Mouse (Mus musculus): ENCODE data around the gene Itga1. TPM values are rescaled to one million over a fixed set of nuclear protein-coding genes. Genes with fewer than 3 reads are reported as not detected.

The Itga1 gene
- polyA plus RNA-seq, 1 experiment = 11.2 TPM

DNA sequence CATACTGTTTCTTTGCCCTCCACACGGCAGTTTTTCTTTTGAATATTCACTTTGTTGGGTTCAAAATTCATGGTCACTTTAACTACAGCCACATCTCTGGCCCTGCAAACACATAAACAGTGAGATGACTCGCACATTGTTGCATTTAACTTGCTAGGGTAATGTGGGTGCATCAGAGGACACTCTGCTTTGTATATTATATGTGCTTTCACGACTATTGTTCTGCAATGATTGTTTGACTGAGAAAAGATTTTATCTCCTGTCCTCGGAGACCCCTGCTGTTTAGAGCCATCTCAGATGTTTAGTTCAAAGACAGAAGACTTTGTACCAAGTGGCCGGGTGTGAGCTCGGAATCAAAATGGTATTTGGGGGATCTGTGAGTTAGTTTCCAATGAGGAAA, 114.1 kb downstream of the Itga1 start:
- DNase-seq (ENCODE audit: low read depth) = no peak

DNA sequence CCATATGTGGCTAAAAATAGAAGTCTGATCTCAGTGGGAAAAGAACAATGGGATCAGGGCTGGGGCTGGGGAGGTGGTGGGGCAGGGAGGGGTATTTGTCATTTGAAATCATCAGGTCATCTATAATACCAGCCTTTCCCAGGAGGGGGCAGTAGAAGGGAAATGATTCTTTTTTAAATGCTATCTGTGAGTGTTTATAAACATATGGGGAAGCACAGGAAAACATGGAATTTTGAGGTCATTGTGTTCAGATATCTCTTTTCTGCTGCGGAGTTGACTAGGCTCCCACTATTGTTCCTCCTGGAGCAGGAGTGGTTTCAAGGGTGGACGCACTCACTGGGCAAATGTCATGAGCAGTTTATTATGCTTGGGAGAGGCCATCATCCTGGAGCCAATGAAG, 114.6 kb downstream of the Itga1 start:
- DNase-seq (ENCODE audit: low read depth) = no peak

DNA sequence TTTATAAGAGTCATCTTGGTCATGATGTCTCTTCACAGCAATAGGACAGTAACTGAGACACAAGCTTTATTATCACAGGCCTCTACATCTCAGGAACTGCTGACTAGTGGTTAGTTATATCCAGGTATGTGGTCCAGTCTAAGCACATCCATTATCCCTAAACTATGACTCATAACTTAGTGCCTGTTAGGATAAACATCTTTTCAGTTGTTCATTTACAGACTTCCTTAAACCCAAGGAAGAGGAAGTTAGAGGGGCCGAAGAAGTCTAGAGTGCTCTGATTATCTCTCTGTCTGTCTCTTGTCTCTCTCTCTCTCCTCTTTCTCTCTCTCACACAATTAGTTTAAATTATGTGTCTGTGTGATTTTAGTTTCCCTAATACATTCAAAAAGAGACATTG, 117.1 kb downstream of the Itga1 start:
- DNase-seq (ENCODE audit: low read depth) = no peak

DNA sequence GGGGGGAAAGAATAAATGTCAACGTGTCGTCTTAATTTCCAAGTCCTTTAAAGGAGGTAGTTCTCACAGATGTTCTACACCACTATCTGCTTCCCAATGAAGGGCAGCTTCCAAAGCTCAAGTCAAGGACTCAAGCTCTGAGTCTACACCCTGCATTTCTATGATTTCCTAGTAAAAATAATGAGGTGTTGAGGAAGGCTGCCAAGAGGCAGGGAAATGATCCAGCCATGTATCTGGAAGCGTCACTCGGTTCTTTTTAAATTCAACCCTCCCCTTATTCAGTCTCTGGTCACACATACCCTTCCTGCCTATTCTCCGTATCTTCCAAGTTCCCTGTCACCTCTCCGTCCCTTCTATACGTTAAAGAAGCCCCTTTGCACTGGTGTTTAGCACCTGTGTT, 118.6 kb downstream of the Itga1 start:
- DNase-seq (ENCODE audit: low read depth) = no peak

DNA sequence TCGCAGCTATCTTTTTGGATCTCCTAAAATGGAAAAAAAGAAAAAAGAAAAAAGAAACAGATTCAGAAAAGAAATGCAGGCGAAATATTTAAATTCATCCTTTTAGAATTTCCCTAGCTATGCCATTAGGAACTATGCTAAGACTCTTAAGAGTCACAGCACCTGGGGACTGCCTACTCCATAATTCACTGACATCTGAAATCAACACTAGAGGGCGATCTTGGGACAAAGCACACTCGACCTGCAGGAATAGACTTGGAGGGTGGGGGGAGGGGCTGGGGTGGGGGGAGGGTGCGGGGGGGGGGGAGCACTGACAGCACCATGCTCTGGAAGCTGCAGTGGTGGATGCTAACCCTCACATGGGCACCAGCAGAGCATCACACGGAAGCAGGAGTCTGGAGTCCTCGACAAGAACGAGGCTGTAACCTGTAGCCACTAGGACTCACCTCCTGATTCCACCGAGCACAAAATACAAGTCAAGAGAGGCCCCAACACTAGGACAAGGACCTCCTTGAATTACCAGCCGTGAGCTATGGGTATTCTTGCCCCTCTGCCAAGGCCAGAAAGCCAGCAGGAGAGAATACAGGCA, 120.8 kb downstream of the Itga1 start:
- no peak for DNase-seq (ENCODE audit: low read depth)

DNA sequence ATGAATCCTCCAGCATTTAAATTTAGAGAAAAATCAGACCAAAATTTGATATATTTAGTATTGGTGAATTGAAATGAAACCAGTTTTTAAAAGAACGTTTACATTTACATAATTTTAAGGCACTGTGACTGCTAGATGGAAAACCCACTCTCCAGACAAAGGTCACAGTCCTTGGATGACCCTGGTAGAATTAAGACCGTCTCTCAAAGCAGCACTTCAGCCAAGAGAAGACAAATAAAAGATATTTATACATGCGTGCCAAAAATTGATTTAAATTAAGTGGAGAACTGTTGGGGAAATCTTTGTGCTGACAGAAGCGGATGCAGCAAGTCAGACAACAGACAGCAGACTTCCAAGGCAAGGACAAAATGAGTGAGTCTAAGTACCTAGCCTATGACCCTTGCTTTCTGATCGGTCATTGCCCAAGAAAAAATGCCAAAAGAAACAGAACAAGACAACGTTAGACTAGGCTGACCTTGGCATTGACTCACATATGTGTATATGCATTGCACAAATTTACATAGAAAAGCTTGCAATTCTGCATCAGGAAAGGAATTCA, 127.2 kb downstream of the Itga1 start:
- no peak for DNase-seq (ENCODE audit: low read depth)

DNA sequence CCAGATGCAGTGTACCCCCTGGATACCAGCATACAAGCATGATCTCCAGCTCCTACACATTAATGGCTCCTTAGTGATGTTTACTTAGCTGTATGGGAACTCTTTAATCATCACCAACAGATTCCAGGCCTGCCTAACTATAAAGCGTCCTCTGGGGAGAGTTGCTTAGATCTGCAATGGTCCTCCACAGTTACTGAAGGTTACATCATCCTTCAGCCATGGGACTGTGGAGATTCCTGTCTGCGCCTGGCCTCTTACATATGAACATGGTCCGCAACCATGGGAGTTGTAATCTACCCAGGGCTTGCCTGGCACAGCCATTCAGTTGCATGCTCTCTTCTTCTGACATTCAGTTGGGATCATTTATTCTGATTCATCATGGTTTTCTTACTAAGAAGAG, 129.9 kb downstream of the Itga1 start:
- no peak for DNase-seq (ENCODE audit: low read depth)

DNA sequence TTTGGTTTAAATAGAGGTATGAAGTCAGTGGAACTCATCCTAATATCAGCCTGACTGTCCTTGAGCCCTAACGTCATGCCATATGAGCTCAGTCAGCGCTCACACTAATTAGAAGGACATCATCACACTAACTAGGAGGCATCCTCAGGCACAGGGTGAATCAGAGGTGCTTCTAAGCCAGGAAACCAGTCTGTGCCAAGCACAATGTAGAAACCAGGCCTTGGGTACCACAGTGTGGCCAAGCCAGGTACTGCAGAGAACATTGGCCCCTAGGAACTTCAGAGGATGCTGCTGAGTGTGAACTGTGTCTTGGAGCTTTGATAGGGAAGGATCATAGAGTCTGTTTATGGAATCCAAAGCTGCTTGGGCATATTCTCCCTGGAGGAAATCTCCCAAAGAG, 137.5 kb downstream of the Itga1 start:
- DNase-seq (ENCODE audit: low read depth) = peak; percentile 46

DNA sequence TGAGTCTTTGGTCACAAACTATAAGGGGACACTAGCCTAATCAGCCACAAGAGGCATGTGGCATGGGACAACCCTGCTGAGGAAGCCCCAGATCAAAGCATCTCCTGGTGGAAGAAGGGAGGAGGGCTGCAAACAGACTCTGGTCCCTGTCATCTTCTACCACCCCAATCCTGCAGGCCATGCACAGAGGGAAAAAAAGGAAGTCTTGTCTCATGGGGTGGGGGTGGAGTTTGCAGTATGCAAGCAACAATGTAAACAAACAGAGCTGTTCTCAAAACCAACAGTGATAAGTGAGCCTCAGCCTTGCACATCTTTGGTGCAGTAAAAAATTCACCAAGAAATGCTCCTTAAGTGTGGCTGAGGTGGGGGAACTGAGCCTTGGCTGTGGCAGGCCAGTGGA, 147.2 kb downstream of the Itga1 start:
- DNase-seq (ENCODE audit: low read depth) = no peak

DNA sequence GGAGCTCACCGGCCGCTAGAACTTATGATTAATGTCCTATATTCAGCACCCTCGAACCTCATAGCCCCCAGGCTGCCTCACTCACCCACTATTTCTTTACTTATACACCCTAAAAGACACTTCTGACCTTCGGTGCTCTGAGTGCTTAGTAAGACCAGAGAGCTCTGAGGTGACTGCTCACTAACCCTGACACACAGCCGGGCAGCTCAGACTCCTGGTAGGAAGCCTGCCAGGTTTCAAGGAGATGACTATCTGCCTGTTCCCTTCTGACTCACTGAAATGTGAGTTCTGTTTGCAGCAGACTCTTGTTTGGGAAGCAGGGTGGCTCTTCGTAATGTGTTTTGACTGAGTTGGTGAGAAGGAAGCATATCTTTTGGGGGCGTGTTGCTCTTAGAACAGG, 168.2 kb downstream of the Itga1 start:
- DNase-seq (ENCODE audit: low read depth) = no peak

DNA sequence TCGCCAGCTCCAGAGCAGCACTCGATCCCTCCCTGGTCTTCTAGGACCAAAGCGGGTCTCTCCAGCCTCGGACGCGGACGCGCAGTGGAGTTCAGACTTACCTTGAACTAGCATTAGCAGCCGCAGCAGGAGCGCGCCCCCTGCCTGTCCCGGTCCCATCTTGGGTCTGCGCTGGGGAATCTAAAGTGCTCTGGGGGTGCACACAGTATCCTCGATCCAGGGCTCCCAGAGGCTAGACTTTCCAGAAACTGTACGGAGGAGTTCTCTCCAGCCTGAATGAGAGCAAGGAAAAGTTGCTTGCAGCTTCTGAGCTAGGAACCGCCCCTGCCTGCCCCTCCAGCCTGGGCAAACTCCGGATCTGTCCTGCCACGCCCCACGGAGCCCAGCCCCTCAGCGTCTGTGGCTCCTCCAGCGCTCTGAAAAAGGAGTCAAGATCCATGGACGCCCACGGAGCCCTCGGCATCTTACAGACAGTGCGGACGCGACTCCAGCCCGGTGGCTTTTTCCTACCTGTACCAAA, 169.9 kb downstream of the Itga1 start, which contains the start of gene Itga2:
TSS of gene Itga2 (minus strand) at position 326 of the 520 bp plus-strand sequence.
- no peak for DNase-seq (ENCODE audit: low read depth)

DNA sequence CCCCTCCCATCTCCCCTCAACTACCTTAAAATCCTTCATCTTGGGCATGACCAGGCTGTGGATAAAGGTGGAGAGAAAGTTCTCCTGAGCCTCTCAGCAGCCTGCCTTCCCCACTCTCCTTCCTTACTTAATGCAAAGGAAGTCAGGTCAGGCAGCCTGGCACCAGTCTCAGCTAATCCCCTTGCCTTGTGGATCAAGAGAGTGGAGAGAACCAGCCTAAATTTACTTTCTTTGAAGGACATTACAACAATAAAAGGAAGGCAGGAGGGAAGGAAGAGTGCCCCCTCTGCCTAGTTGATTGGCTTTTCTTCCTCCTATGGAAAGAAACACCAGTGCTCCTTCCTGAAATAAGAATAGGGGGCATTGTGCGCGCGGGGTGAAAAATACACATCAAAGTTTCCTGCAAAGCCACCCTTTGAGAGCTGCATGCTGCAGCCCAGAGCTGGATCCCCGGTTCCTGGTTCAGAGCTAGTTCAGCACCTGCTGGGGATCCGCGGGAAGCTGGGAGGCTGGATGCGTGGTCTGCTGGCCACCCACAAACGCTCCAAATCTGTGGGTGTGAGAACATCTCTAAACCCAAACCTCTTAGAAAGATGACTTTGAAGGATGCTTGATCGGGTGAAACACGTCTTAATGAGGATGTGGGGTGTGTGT, 170.6 kb downstream of the Itga1 start:
- no peak for DNase-seq (ENCODE audit: low read depth)

DNA sequence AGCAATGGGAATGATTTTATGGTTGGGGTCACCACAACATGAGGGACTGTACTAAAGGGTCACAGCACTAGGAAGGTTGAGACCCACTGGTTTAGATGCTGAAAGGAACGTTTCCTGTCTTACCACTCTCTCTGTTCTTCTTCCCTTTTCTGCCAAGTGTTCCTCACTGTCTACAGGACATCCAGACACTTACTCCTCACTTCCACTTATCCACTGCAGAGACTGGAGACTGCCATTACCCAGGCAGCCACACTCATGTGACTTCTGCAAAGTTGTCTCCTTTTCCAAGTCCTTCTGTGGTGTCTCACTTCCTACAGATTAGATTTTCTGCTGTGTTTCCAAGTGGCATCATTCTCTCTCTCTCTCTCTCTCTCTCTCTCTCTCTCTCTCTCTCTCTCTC, 177.0 kb downstream of the Itga1 start:
- DNase-seq (ENCODE audit: low read depth) = no peak

DNA sequence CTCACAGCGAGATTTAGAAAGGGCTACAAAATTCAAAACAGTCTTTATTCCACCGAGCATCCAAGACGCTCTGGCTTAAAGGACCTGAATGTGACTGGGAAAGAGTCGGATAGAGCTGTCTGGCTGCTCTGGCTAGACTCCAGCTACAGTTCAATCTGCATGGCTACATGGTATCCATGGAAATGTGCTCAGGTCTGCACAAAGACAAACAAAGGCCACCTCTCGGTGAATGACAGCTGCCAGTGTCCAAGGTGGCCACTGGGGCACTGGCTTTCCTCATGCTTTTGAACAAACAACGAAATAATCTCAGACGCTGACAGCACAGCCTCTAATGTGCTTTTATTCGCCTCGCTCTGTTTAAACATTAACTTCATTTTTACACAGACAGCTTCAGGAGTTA, 178.4 kb downstream of the Itga1 start:
- DNase-seq (ENCODE audit: low read depth) = no peak

DNA sequence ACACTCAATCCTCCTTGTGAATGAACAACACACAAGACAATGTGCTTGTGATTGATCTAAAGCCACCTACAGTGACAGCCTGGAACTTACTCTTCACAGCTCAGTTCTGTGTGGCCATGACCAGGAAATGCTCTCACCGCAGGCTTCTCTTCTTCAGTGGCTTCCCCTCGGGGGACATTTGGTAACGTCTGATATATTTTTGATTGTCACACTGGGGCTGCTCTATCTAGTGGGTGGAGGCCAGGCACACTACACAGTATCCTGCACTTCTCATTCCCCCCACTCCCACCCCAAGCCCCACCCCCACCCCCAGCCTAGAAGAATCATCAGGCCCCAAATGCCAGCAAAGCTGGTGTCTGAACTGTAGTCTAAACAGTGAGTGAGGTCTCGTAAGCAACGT, 186.0 kb downstream of the Itga1 start:
- no peak for DNase-seq (ENCODE audit: low read depth)

DNA sequence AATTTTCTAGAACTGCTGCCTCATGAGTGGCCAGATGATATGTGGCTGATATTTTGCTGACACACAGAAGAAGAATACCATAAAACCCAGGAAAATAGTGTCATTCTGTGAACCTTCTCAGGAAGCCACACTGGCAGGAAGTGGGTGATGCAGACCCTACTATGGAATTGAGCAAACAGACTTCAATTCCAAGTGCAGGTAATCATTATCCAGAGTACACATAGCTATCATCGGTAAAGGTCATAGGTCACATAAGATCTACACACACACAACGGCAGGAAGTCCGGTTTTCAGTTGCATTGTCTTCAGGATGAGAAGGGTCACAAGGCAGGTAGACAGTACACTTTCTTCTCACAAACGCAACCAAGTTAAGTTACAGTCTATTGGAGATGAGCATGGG, 186.8 kb downstream of the Itga1 start:
- no peak for DNase-seq (ENCODE audit: low read depth)

DNA sequence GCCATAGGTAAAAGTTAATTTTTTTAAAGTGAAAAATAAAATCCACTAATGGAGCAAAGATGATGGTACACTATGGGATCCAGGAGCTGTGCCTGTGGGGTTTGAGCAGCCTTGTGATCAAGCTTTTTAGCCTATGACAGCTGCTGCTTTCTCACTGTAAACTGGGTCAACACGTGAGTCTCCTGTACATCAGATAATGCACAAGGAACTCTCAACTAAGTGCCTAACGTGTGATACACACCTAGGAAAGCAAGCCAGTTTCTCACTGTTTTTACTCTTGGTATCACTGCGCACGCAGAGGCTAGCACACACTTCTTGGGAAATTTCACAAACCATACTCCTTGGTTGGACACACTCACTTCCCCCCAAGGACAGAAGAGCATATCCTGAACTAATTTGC, 187.2 kb downstream of the Itga1 start:
- DNase-seq (ENCODE audit: low read depth) = no peak

DNA sequence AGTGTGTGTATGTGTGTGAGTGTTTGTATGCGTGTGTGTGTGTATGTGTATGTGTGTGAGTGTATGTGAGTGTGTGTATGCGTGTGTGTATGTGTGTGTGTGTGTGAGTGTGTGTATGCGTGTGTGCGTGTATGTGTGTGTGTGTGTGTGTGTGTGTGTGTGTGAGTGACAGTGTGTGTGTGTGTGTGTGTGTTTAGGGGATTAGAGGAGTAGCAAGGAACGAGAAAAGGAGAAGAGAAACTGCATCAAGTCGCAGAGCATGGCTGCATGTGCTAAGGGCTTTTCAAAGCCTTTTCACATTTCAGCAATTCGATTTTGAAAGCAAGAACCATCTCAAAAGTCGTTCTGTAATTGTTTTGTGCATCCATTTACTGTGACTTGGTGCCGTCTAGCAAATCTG, 191.1 kb downstream of the Itga1 start:
- DNase-seq (ENCODE audit: low read depth) = no peak

DNA sequence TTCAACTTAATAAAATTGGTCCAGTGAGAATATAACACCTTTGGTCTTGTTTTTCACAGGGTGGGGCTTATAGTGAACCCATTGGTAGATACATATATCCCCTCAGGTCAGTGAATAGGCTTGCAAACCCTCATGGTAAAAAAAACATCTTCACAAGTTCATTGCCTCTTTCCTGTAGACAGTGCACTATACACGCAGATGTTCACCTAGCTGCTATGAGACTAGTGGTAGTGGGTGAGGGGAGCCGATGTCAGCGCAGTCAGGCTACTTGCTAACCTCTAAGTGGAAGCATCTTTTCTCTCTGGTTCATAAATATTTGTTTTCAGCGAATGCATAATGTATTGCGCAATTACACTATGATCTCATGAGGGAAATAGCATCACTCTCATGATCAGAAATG, 192.2 kb downstream of the Itga1 start:
- no peak for DNase-seq (ENCODE audit: low read depth)

DNA sequence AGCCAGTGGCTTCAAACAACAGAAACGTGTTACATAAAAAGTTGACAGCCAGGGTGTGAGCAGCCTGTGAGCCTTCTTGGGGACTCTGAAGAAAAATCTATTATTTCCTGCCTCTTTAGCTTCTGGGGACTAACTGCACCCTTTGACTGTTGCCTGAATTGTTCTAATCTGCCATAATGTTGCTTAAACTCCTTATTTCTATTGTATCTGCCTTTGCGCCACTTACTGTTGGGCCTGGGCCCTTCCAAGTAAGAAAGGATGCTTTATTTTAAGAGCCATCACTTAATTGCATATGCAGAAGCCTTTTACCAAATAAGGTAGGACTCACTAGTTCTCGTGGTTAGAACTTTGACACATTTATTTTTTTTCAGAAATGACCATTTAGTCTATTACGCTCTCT, 193.9 kb downstream of the Itga1 start:
- no peak for DNase-seq (ENCODE audit: low read depth)
